Mouse (Mus musculus) hindbrain, postnatal 0 days (tissue): Measurements from ENCODE around the gene Fam81b. TPM values are rescaled to one million over a fixed set of nuclear protein-coding genes. Genes with fewer than 3 reads are reported as not detected.

Experiments
- ATAC-seq: fragments of 200-750 bp; cut with Nextera tagmentation; 2 replicates; pipeline ENCODE4 v1.8.0; 2017; ENCODE audit warnings: mild to moderate bottlenecking, moderate TSS enrichment, moderate library complexity
- DNase-seq: peaks from one replicate; pipeline ENCODE4 v3.0.0-alpha.2; 2015; ENCODE audit warnings: low spot score
- H3K27ac ChIP-seq: fragments of 300-500 bp; sonication (generic); 2 replicates; pipeline ENCODE4 v1.5.1; 2014; ENCODE audit warnings: mild to moderate bottlenecking
- H3K27me3 ChIP-seq: fragments of 300-500 bp; sonication (generic); 2 replicates; pipeline ENCODE4 v1.6.1; 2014; ENCODE audit warnings: low read length, mixed read lengths; ENCODE audit not compliant: insufficient read depth
- H3K36me3 ChIP-seq: fragments of 300-500 bp; sonication (generic); 2 replicates; pipeline ENCODE4 v1.6.1; 2014; ENCODE audit warnings: low read length, mixed read lengths; ENCODE audit not compliant: insufficient read depth
- H3K4me1 ChIP-seq: fragments of 300-500 bp; sonication (generic); 2 replicates; pipeline ENCODE4 v1.6.1; 2014; ENCODE audit warnings: antibody characterized with exemption, low read length, mixed read lengths; ENCODE audit not compliant: insufficient read depth
- H3K4me2 ChIP-seq: fragments of 300-500 bp; sonication (generic); 2 replicates; pipeline ENCODE4 v1.6.1; 2014; ENCODE audit warnings: low read depth, mild to moderate bottlenecking, low read length, moderate library complexity, mixed read lengths
- H3K4me3 ChIP-seq: fragments of 300-500 bp; sonication (generic); 2 replicates; pipeline ENCODE4 v1.5.1; 2014; ENCODE audit warnings: low read length
- H3K9ac ChIP-seq: fragments of 300-500 bp; sonication (generic); replicated peaks from 2 replicates; pipeline ENCODE4 v1.6.1; 2014; ENCODE audit warnings: mild to moderate bottlenecking, low read length, moderate library complexity, mixed read lengths
- H3K9me3 ChIP-seq: fragments of 300-500 bp; sonication (generic); 2 replicates; pipeline ENCODE4 v1.6.1; 2016; ENCODE audit warnings: low read length, mixed read lengths
- CTCF ChIP-seq: IDR thresholded peaks from 2 replicates; pipeline ENCODE4 v1.5.1; 2016; ENCODE audit warnings: antibody characterized with exemption, control low read depth, low read depth
- WGBS: fragments of 180-500 bp; shearing (Covaris S2); extraction: QIAGEN DNeasy Blood & Tissue Kit; methylation state at CpG from one replicate; pipeline ENCODE4 v1.1.7; 2014; 5-methylcytosine and 5-hydroxymethylcytosine counted together
- polyA plus RNA-seq: library from polyadenylated mRNA; unstranded; fragments of >200 nt; fragmentation: Nextera tagmentation; extraction: Ambion mirVana; gene quantifications from 2 replicates; pipeline ENCODE4 v1.2.1, GENCODE M21; 2015
- total RNA-seq: library from RNA; depleted of rRNA; stranded (reverse); fragments of >200 nt; gene quantifications from 2 replicates; pipeline ENCODE4 v1.2.3, GENCODE M21; 2014

The Fam81b gene
- total and polyA plus RNA-seq, 2 experiments from 2014 or later = 1.2 TPM; not detected in 1

DNA sequence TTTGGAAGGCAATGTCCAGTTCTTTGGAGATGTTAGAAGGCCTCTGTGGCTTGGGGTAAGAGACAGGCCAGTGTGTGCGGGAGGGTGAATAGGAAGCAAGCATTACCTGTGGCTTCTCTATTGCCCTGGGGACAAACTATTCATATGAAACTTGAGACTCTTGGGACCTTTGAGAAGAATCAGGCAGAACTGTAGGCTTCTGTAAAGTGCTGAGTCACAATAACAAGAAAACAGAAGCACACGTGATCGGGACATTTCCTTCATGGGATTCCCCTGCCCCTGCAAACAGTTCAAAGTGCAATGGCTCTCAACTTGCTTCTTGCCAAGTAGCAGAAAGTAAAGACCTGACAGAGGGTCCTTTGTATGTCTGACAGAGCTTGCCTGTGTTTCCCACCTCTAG lies 48.5 kb downstream of the Fam81b start:
- H3K4me1 ChIP-seq = no peaks in the 10 kb centered on the region
- no peak overlapping the region for H3K27ac ChIP-seq
- no peak for ATAC-seq
- 73% methylated on average over 3 of the region's 3 CpGs for WGBS
- H3K36me3 ChIP-seq = no peaks in the 10 kb centered on the region
- H3K4me3 ChIP-seq = no peak overlapping the region
- no peak for TF ChIP-seq CTCF
- no peaks in the 10 kb centered on the region for H3K9me3 ChIP-seq
- no peak for DNase-seq
- no peak overlapping the region for H3K4me2 ChIP-seq
- H3K27me3 ChIP-seq = no peaks in the 10 kb centered on the region
- no peak overlapping the region for H3K9ac ChIP-seq

GRCm38 (mm10) chr13:76250092-76250491 lies 54.8 kb downstream of the Fam81b start:
- no peak overlapping the region for H3K4me2 ChIP-seq
- H3K36me3 ChIP-seq = no peaks in the 10 kb centered on the region
- DNase-seq = no peak
- TF ChIP-seq CTCF = no peak
- no peak overlapping the region for H3K9ac ChIP-seq
- H3K27me3 ChIP-seq = no peaks in the 10 kb centered on the region
- ATAC-seq = no peak
- no peak overlapping the region for H3K4me3 ChIP-seq
- H3K9me3 ChIP-seq = no peaks in the 10 kb centered on the region
- WGBS = 71% methylated on average over 7 of the region's 7 CpGs
- H3K4me1 ChIP-seq = no peaks in the 10 kb centered on the region
- H3K27ac ChIP-seq = no peak overlapping the region

DNA sequence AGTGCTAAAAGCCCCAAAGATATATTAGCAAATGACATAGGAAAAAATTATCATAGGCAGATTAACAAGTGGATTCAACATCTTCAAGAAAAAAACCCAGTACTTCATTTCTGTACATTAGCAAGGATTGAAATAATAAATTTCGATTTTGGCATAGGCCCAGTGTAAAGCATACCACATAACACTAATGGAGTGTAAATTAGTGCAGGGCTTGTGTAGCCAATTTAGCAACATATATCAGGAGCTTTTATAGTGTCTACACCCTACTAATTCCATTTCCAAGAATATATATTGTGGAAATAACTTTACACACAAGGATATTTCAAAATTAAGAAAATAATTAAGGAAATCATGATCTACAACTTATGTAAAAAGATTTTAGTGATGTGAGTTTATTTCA lies 55.8 kb downstream of the Fam81b start:
- DNase-seq (no peak), ATAC-seq (no peak)
- TF ChIP-seq CTCF = no peak
- H3K9me3 ChIP-seq = no peaks in the 10 kb centered on the region
- H3K4me2 ChIP-seq = no peak overlapping the region
- WGBS = 60% methylated on average over 1 of the region's 1 CpGs
- no peaks in the 10 kb centered on the region for H3K36me3 ChIP-seq
- H3K27ac ChIP-seq = no peak overlapping the region
- no peak overlapping the region for H3K4me3 ChIP-seq
- H3K9ac ChIP-seq = no peak overlapping the region
- H3K4me1 ChIP-seq = no peaks in the 10 kb centered on the region
- H3K27me3 ChIP-seq = no peaks in the 10 kb centered on the region

DNA sequence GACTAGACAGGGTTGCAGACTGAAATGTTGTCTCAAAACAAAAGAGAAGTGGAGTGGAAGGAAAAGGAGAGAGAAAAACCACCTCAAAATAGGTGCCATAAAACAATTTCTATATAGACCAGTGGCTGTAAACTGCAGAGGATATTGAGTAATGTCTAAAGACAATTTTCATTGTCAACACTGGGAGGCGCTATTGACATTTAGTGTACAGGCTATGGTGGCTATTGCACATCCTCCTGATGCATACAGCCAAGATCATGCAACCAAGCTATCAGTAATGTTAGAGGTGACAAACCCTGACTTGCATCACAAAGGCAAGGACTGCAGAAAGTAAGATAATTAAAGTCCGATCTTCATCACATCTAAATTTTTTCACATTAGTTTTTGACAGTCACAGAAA lies 89.5 kb downstream of the Fam81b start:
- Histone ChIP-seq H3K36me3 (no peaks in the 10 kb centered on the region), H3K9me3 (no peaks in the 10 kb centered on the region), H3K9ac (no peak overlapping the region), H3K4me2 (no peak overlapping the region), H3K27me3 (no peaks in the 10 kb centered on the region), H3K4me1 (no peaks in the 10 kb centered on the region), H3K27ac (no peak overlapping the region), H3K4me3 (no peak overlapping the region)
- 50% methylated on average over 2 of the region's 2 CpGs for WGBS
- DNase-seq (peak; percentile 63), ATAC-seq (peak; percentile 82)
- peak; percentile 69 for TF ChIP-seq CTCF

DNA sequence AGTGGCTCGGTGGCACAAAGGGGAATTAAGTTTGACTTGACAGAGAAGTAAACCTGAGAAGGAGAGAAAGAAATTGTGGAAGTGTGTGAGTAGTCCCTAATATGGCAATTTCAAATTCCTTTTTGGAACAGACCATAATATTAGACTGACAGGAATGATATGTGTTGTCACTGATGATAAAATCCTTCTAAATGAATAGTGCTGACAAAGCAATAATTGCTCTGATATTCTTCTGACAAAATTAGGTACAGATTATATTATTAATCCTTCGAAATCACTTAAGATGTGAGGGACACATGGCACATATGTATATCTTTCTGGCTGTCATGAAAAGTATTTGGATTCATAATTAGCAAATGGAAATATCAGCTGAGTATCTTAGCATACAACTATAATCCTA lies 89.9 kb downstream of the Fam81b start:
- DNase-seq = no peak
- Histone ChIP-seq H3K9me3 (no peaks in the 10 kb centered on the region), H3K9ac (no peak overlapping the region), H3K27me3 (no peaks in the 10 kb centered on the region), H3K4me1 (no peaks in the 10 kb centered on the region), H3K4me2 (no peak overlapping the region), H3K27ac (no peak overlapping the region), H3K4me3 (no peak overlapping the region), H3K36me3 (no peaks in the 10 kb centered on the region)
- ATAC-seq = no peak
- TF ChIP-seq CTCF = no peak
- 93% methylated on average over 2 of the region's 2 CpGs for WGBS

- Histone ChIP-seq H3K9ac (no peak overlapping the region), H3K4me2 (no peak overlapping the region), H3K27ac (no peak overlapping the region), H3K4me3 (no peak overlapping the region), H3K27me3 (no peaks in the 10 kb centered on the region), H3K36me3 (no peaks in the 10 kb centered on the region), H3K9me3 (no peaks in the 10 kb centered on the region), H3K4me1 (no peaks in the 10 kb centered on the region)
- 89% methylated on average over 4 of the region's 4 CpGs for WGBS
- no peak for TF ChIP-seq CTCF
- ATAC-seq (no peak), DNase-seq (no peak)
These were observed 104.9 kb downstream of the Fam81b start for GRCm38 (mm10) chr13:76199943-76200342.

- no peaks in the 10 kb centered on the region for H3K4me1 ChIP-seq
- no peak overlapping the region for H3K9ac ChIP-seq
- ATAC-seq = no peak
- no peaks in the 10 kb centered on the region for H3K9me3 ChIP-seq
- H3K4me2 ChIP-seq = no peak overlapping the region
- no peak for TF ChIP-seq CTCF
- no peak overlapping the region for H3K4me3 ChIP-seq
- no peaks in the 10 kb centered on the region for H3K27me3 ChIP-seq
- no peaks in the 10 kb centered on the region for H3K36me3 ChIP-seq
- 76% methylated on average over 3 of the region's 3 CpGs for WGBS
- no peak for DNase-seq
- H3K27ac ChIP-seq = no peak overlapping the region
These were observed 107.5 kb downstream of the Fam81b start for GRCm38 (mm10) chr13:76197297-76197848.
